Mouse (Mus musculus) embryonic facial prominence, embryonic 11.5 days (tissue): ENCODE results near the gene 1700003F12Rik. TPM values are rescaled to one million over a fixed set of nuclear protein-coding genes. Genes with fewer than 3 reads are reported as not detected.

Experiments
- ATAC-seq: fragments of 200-750 bp; cut with Nextera tagmentation; replicated peaks from 2 replicates; pipeline ENCODE4 v1.8.0; 2017; ENCODE audit warnings: low read depth; ENCODE audit not compliant: insufficient number of reproducible peaks, low FRiP score, low TSS enrichment
- DNase-seq: peaks from one replicate; pipeline ENCODE4 v3.0.0-alpha.2; 2015; ENCODE audit warnings: low spot score
- H3K27ac ChIP-seq: fragments of 300-500 bp; sonication (generic); replicated peaks from 2 replicates; pipeline ENCODE4 v1.5.1; 2014; ENCODE audit warnings: mild to moderate bottlenecking, low read depth, low read length, control low read depth
- H3K27me3 ChIP-seq: fragments of 300-500 bp; sonication (generic); 2 replicates; pipeline ENCODE4 v1.6.1; 2014; ENCODE audit warnings: mild to moderate bottlenecking, low read length, moderate library complexity, mixed read lengths; ENCODE audit not compliant: control insufficient read depth, insufficient read depth
- H3K36me3 ChIP-seq: fragments of 300-500 bp; sonication (generic); replicated peaks from 2 replicates; pipeline ENCODE4 v1.6.1; 2014; ENCODE audit warnings: low read depth, mild to moderate bottlenecking, low read length, moderate library complexity, mixed read lengths; ENCODE audit not compliant: control insufficient read depth, insufficient read depth
- H3K4me1 ChIP-seq: fragments of 300-500 bp; sonication (generic); 2 replicates; pipeline ENCODE4 v1.6.1; 2014; ENCODE audit warnings: low read length, mixed read lengths; ENCODE audit not compliant: control insufficient read depth, insufficient read depth
- H3K4me2 ChIP-seq: fragments of 300-500 bp; sonication (generic); 2 replicates; pipeline ENCODE4 v1.6.1; 2014; ENCODE audit warnings: low read depth, mild to moderate bottlenecking, control low read depth, low read length, moderate library complexity
- H3K4me3 ChIP-seq: fragments of 300-500 bp; sonication (generic); 2 replicates; pipeline ENCODE4 v1.5.1; 2014; ENCODE audit warnings: low read depth, low read length, control low read depth
- H3K9ac ChIP-seq: fragments of 300-500 bp; sonication (generic); replicated peaks from 2 replicates; pipeline ENCODE4 v1.6.1; 2014; ENCODE audit warnings: mild to moderate bottlenecking, control low read depth, low read length
- H3K9me3 ChIP-seq: fragments of 300-500 bp; sonication (generic); replicated peaks from 2 replicates; pipeline ENCODE4 v1.6.1; 2016; ENCODE audit warnings: mild to moderate bottlenecking, low read length, inconsistent platforms, mixed read lengths; ENCODE audit not compliant: control insufficient read depth
- WGBS: fragments of 180-500 bp; shearing (Covaris S2); extraction: QIAGEN DNeasy Blood & Tissue Kit; methylation state at CpG from one replicate; pipeline ENCODE4 v1.1.7; 2014; 5-methylcytosine and 5-hydroxymethylcytosine counted together
- polyA plus RNA-seq: library from polyadenylated mRNA; unstranded; fragments of >200 nt; fragmentation: Nextera tagmentation; extraction: Ambion mirVana; gene quantifications from 2 replicates; pipeline ENCODE4 v1.2.1, GENCODE M21; 2014

1700003F12Rik gene
- polyA plus RNA-seq = 0.96 and 1.5 TPM in 2 replicates

- 83% methylated on average over 10 of the region's 10 CpGs for WGBS
- H3K27ac ChIP-seq = no peak within 1 kb of the TSS
- ATAC-seq (no peak), DNase-seq (no peak)
- H3K27me3 ChIP-seq = no peaks in the 10 kb centered on the region; the same call in 1 of the 2 replicates
- H3K4me1 ChIP-seq = peaks cover 2% of the 10 kb centered on the region; the same call in 1 of the 2 replicates
- no peak within 1 kb of the TSS for H3K4me2 ChIP-seq
- no peak within 1 kb of the TSS for H3K4me3 ChIP-seq
- no peaks in the 10 kb centered on the region for H3K9me3 ChIP-seq
- no peak within 1 kb of the TSS for H3K9ac ChIP-seq
- H3K36me3 ChIP-seq = no peaks in the 10 kb centered on the region
Measured at GRCm38 (mm10) chr2:154546711-154547110, at the start of gene 1700003F12Rik. Gene 1700003F12Rik (plus strand): TSS chr2:154547085.

- Histone ChIP-seq H3K36me3 (no peaks in the 10 kb centered on the region; the same call in 1 of the 2 replicates), H3K4me2 (no peak overlapping the region), H3K9ac (no peak overlapping the region), H3K9me3 (no peaks in the 10 kb centered on the region), H3K4me3 (no peak overlapping the region), H3K4me1 (no peaks in the 10 kb centered on the region), H3K27ac (no peak overlapping the region), H3K27me3 (no peaks in the 10 kb centered on the region)
- ATAC-seq = no peak
- no peak for DNase-seq
- 70% methylated on average over 5 of the region's 5 CpGs for WGBS
Measured at GRCm38 (mm10) chr2:154498571-154498970, 48.3 kb upstream of the 1700003F12Rik start.

GRCm38 (mm10) chr2:154499717-154500247 lies 47.1 kb upstream of the 1700003F12Rik start:
- Histone ChIP-seq H3K27ac (no peak overlapping the region), H3K9me3 (no peaks in the 10 kb centered on the region), H3K36me3 (no peaks in the 10 kb centered on the region; the same call in 1 of the 2 replicates), H3K4me3 (no peak overlapping the region), H3K9ac (no peak overlapping the region), H3K27me3 (no peaks in the 10 kb centered on the region), H3K4me1 (no peaks in the 10 kb centered on the region), H3K4me2 (no peak overlapping the region)
- 95% methylated on average over 2 of the region's 2 CpGs for WGBS
- DNase-seq (no peak), ATAC-seq (no peak)

- no peaks in the 10 kb centered on the region; the same call in 1 of the 2 replicates for H3K36me3 ChIP-seq
- 83% methylated on average over 3 of the region's 3 CpGs for WGBS
Measured at GRCm38 (mm10) chr2:154500758-154501157, 46.1 kb upstream of the 1700003F12Rik start.

GRCm38 (mm10) chr2:154507076-154507475 lies 39.8 kb upstream of the 1700003F12Rik start:
- ATAC-seq (no peak), DNase-seq (no peak)
- Histone ChIP-seq H3K4me2 (no peak overlapping the region), H3K27ac (no peak overlapping the region), H3K9ac (no peak overlapping the region), H3K36me3 (no peaks in the 10 kb centered on the region; the same call in 1 of the 2 replicates), H3K4me3 (no peak overlapping the region), H3K27me3 (no peaks in the 10 kb centered on the region), H3K4me1 (no peaks in the 10 kb centered on the region), H3K9me3 (no peaks in the 10 kb centered on the region)
- WGBS = 77% methylated on average over 2 of the region's 2 CpGs

More at GRCm38 (mm10) chr2:154500758-154501157, 46.1 kb upstream of the 1700003F12Rik start:
- no peaks in the 10 kb centered on the region for H3K4me1 ChIP-seq
- no peak overlapping the region for H3K9ac ChIP-seq
- H3K9me3 ChIP-seq = no peaks in the 10 kb centered on the region
- ATAC-seq = no peak
- H3K27ac ChIP-seq = no peak overlapping the region
- H3K27me3 ChIP-seq = no peaks in the 10 kb centered on the region
- H3K4me2 ChIP-seq = no peak overlapping the region
- H3K4me3 ChIP-seq = no peak overlapping the region
- no peak for DNase-seq

- no peak overlapping the region for H3K9ac ChIP-seq
- no peak overlapping the region for H3K4me2 ChIP-seq
- ATAC-seq (no peak), DNase-seq (no peak)
- H3K27me3 ChIP-seq = no peaks in the 10 kb centered on the region
- no peak overlapping the region for H3K4me3 ChIP-seq
- H3K36me3 ChIP-seq = no peaks in the 10 kb centered on the region; the same call in 1 of the 2 replicates
- no peaks in the 10 kb centered on the region for H3K9me3 ChIP-seq
- H3K4me1 ChIP-seq = no peaks in the 10 kb centered on the region
- 77% methylated on average over 9 of the region's 9 CpGs for WGBS
- no peak overlapping the region for H3K27ac ChIP-seq
Measured at GRCm38 (mm10) chr2:154507566-154508283, 39.2 kb upstream of the 1700003F12Rik start.

- Histone ChIP-seq H3K27me3 (no peaks in the 10 kb centered on the region), H3K4me2 (no peak overlapping the region), H3K9me3 (no peaks in the 10 kb centered on the region), H3K4me3 (no peak overlapping the region), H3K36me3 (no peaks in the 10 kb centered on the region; the same call in 1 of the 2 replicates), H3K4me1 (no peaks in the 10 kb centered on the region), H3K27ac (no peak overlapping the region), H3K9ac (no peak overlapping the region)
- ATAC-seq (no peak), DNase-seq (no peak)
- WGBS = 92% methylated on average over 4 of the region's 4 CpGs
Measured at GRCm38 (mm10) chr2:154508450-154508849, 38.4 kb upstream of the 1700003F12Rik start.

- Histone ChIP-seq H3K36me3 (no peaks in the 10 kb centered on the region; the same call in 1 of the 2 replicates), H3K4me2 (no peak overlapping the region), H3K4me3 (no peak overlapping the region), H3K9ac (no peak overlapping the region), H3K4me1 (no peaks in the 10 kb centered on the region), H3K27ac (no peak overlapping the region), H3K9me3 (no peaks in the 10 kb centered on the region), H3K27me3 (no peaks in the 10 kb centered on the region)
- WGBS = 97% methylated on average over 3 of the region's 3 CpGs
- DNase-seq (no peak), ATAC-seq (no peak)
Measured at GRCm38 (mm10) chr2:154510141-154510540, 36.7 kb upstream of the 1700003F12Rik start.
